Mouse (Mus musculus): ENCODE results near the gene Gdf1.

DNA sequence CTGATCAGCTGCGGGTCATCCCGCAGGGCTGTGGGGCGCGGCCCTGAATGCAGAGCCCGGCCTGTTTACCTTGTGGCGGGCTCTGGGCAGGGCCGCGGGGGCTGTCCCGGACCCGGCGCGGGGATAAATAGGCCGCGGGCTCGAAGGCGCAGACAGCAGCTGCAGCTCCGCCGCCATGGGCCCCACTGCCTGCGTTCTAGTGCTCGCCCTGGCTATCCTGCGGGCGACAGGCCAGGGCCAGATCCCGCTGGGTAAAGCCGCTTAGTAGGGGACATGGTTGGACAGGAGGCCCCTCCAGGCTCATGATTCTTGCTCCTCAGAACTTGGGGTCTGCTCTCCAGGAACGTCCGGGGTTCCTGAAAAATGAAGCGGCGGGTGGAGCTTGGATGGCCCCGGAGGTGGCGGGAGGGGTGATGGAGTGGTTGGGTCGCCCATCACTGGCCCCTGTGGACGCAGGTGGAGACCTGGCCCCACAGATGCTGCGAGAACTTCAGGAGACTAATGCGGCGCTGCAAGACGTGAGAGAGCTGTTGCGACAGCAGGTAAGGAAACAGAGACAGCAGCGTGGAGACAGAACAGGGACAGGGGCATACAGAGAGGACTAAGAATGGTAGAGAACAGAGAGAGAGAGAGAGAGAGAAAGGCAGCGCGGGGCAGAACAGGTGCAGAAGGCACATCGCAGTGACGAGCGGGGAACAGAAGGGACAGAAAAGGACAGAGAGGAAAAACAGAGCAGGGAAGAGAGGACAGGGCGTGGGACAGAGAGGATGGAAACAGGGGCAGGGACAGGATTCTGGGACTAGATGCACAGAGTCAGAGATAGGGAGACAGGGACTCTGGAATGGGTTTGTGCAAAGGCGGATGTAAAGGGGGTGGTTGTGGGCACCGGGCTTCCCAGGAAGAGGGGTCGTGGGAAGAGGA is 44.0 kb downstream of the Gdf1 start, which contains the start of gene Comp:
- TF ChIP-seq CTCF (conservative IDR thresholded peaks at IDR 0.05; ENCODE audit: insufficient read depth, insufficient read length, low read depth, low read length): no peak
- TF ChIP-seq POLR2A (IDR thresholded peaks at IDR 0.05; ENCODE audit: low read depth, low read length): no peak
